19 mouse cellular contexts compared by ENCODE assay signal in genomic region chr17:48024045-48024444, GRCm38 (mm10). TPM values are rescaled to one million over a fixed set of nuclear protein-coding genes. Genes with fewer than 3 reads are reported as not detected.
DNase-seq lines count a peak whose midpoint lies in the region; ATAC-seq and TF ChIP-seq lines count a peak whose summit lies in the region.
"Had no signal": no experiment of that assay in that cellular context is flagged by ENCODE, and none has a peak within 500 bp of the region (broad histone marks: within the 10 kb centered on the region; RNA-seq: fewer than 3 reads in every experiment).

No protein-coding gene starts in this region.

- H3K27ac ChIP-seq in stomach, embryonic 16.5 days (ENCODE audit: low read length): no peak overlapping the region
- H3K27ac ChIP-seq in stomach, postnatal 0 days (replicated peaks): no peak overlapping the region
- 0 out of 2 replicates have a peak overlapping the region, but pooled peaks have one; percentile 8 for H3K27ac ChIP-seq in small intestine, adult 2 months (ENCODE audit: insufficient read depth, low read depth, low read length)
- H3K27ac ChIP-seq: hindbrain, embryonic 14.5 days; liver, embryonic 12.5 days had no signal

- DNase-seq in stomach, postnatal 0 days (ENCODE audit: low spot score): no peak
- peak; percentile 57 for DNase-seq in heart, adult 8-10 months (ENCODE audit: low spot score)
- DNase-seq in heart, postnatal 10 days: peak; percentile 47 to 65
- no peak for DNase-seq in adipocyte (ENCODE audit: low spot score)
- no peak for DNase-seq in thymus, postnatal 4 days
- no peak for DNase-seq in lung, postnatal 36 days
- DNase-seq: cerebellum, adult 2 months; kidney, adult 2 months; lung, postnatal 14 days had no signal

- H3K9me3 ChIP-seq in stomach, embryonic 16.5 days (replicated peaks; ENCODE audit: control insufficient read depth, low read length): no peaks in the 10 kb centered on the region
- H3K9me3 ChIP-seq in stomach, postnatal 0 days (ENCODE audit: control insufficient read depth, low read length): no peaks in the 10 kb centered on the region
- H3K9me3 ChIP-seq: liver, embryonic 12.5 days had no signal

- H3K4me2 ChIP-seq in stomach, embryonic 16.5 days (ENCODE audit: low read depth, low read length): no peak overlapping the region
- no peak overlapping the region for H3K4me2 ChIP-seq in stomach, postnatal 0 days (replicated peaks; ENCODE audit: low read depth)
- H3K4me2 ChIP-seq: hindbrain, embryonic 14.5 days; liver, embryonic 12.5 days; midbrain, embryonic 11.5 days had no signal

- H3K4me3 ChIP-seq in stomach, embryonic 16.5 days (replicated peaks; ENCODE audit: low read length): no peak overlapping the region
- H3K4me3 ChIP-seq in stomach, postnatal 0 days (ENCODE audit: low read depth, low read length): no peak overlapping the region
- H3K4me3 ChIP-seq in small intestine, adult 2 months (ENCODE audit: low read depth, low read length): no peak overlapping the region
- H3K4me3 ChIP-seq: liver, embryonic 12.5 days had no signal

- H3K36me3 ChIP-seq in stomach, embryonic 16.5 days (ENCODE audit: control insufficient read depth, insufficient read depth, low read length): no peaks in the 10 kb centered on the region
- no peaks in the 10 kb centered on the region for H3K36me3 ChIP-seq in stomach, postnatal 0 days (ENCODE audit: control insufficient read depth, insufficient read depth, low read length)
- no peaks in the 10 kb centered on the region for H3K36me3 ChIP-seq in small intestine, adult 2 months (ENCODE audit: control insufficient read depth, insufficient read depth, low read length)
- H3K36me3 ChIP-seq: liver, embryonic 12.5 days had no signal

- H3K27me3 ChIP-seq in stomach, embryonic 16.5 days (ENCODE audit: control insufficient read depth, insufficient read depth, low read length): 0 out of 2 replicates have a peak, but pooled peaks cover 3% of the 10 kb centered on the region
- no peaks in the 10 kb centered on the region for H3K27me3 ChIP-seq in stomach, postnatal 0 days (ENCODE audit: control insufficient read depth, insufficient read depth, low read length)
- no peaks in the 10 kb centered on the region for H3K27me3 ChIP-seq in small intestine, adult 2 months (ENCODE audit: control insufficient read depth, insufficient read depth, low read length)

- ATAC-seq in stomach, embryonic 16.5 days (ENCODE audit: insufficient read depth, low FRiP score): no peak
- no peak for ATAC-seq in stomach, postnatal 0 days (ENCODE audit: low FRiP score, low TSS enrichment)
- ATAC-seq: liver, embryonic 12.5 days had no signal

- WGBS in stomach, embryonic 16.5 days: 47% methylated on average over 8 of the region's 8 CpGs
- WGBS in stomach, postnatal 0 days: 67% methylated on average over 6 of the region's 8 CpGs
- 71% methylated on average over 8 of the region's 8 CpGs for WGBS in small intestine, adult 2 months

- no peak for TF ChIP-seq CTCF in stomach, postnatal 0 days (IDR thresholded peaks at IDR 0.05; ENCODE audit: low read depth)
- TF ChIP-seq CTCF in small intestine, adult 2 months (IDR thresholded peaks at IDR 0.05; ENCODE audit: extremely low read depth, insufficient read length, insufficient replicate concordance, low read depth, low read length): no peak

- peaks cover 35% of the 10 kb centered on the region for H3K4me1 ChIP-seq in stomach, embryonic 16.5 days (ENCODE audit: control insufficient read depth, insufficient read depth, low read length)
- peaks cover 7% of the 10 kb centered on the region for H3K4me1 ChIP-seq in stomach, postnatal 0 days (replicated peaks; ENCODE audit: control insufficient read depth, insufficient read depth)
- peaks cover 3% of the 10 kb centered on the region for H3K4me1 ChIP-seq in small intestine, adult 2 months (ENCODE audit: control insufficient read depth, insufficient read depth, insufficient read length, low read length)

- TF ChIP-seq EP300 in stomach, postnatal 0 days (optimal IDR thresholded peaks at IDR 0.05): no peak

- H3K9ac ChIP-seq in stomach, embryonic 16.5 days (ENCODE audit: low read length): peak overlapping the region; percentile 22; the same call in 1 of the 2 replicates
- H3K9ac ChIP-seq in stomach, postnatal 0 days (ENCODE audit: low read length): no peak overlapping the region
- H3K9ac ChIP-seq: hindbrain, embryonic 14.5 days; liver, embryonic 12.5 days had no signal

- no peak for TF ChIP-seq POLR2A in small intestine, adult 2 months (IDR thresholded peaks at IDR 0.05; ENCODE audit: low read depth, low read length)

- intact Hi-C loops in heart, postnatal 10 days (cut with DNase I): no loop called here

RNA-seq across cellular contexts. Expression of gene 1700122O11Rik, which starts 14.0 kb away (rescaled TPM):
- not detected in 2 replicates for polyA plus RNA-seq in stomach, embryonic 16.5 days (2015; fragmentation: Nextera tagmentation; extraction: Ambion mirVana)
- not detected in 2 replicates for polyA plus RNA-seq in stomach, postnatal 0 days (2015; fragmentation: Nextera tagmentation; extraction: Ambion mirVana)
- not detected for total RNA-seq in heart, adult 8-10 months (2022)
- not detected for total RNA-seq in heart, postnatal 10 days (2021)
- not detected in 2 replicates for polyA plus RNA-seq in small intestine, adult 2 months (2012; rRNA removed)
- total RNA-seq: CH12.LX; left cerebral cortex, adult 18-20 months had no signal
- polyA plus RNA-seq: brain, embryonic 14.5 days; cerebellum, adult 2 months; hindbrain, embryonic 14.5 days; kidney, adult 2 months; large intestine, adult 2 months; liver, embryonic 12.5 days; midbrain, embryonic 11.5 days; stomach, embryonic 14.5 days had no signal

Comparison
In these comparisons a context has a peak if more than half of its experiments do, and no peak if none do; other contexts are left out.
1. DNase-seq: peak in heart, adult 8-10 months (single experiment) and heart, postnatal 10 days (2 of 2); none in stomach, postnatal 0 days (single experiment), adipocyte (single experiment), thymus, postnatal 4 days (single experiment) and lung, postnatal 36 days (single experiment).